Mouse (Mus musculus): ENCODE data around the gene Smarca4.
A peak's percentile ranks its signal among the peaks of the same experiment; 100 is the strongest.
"Not testable (repeated sequence)": the region's sequence is repeated elsewhere in the genome, so short reads cannot be mapped to it uniquely, and the experiment has no call there.

The Smarca4 gene

DNA sequence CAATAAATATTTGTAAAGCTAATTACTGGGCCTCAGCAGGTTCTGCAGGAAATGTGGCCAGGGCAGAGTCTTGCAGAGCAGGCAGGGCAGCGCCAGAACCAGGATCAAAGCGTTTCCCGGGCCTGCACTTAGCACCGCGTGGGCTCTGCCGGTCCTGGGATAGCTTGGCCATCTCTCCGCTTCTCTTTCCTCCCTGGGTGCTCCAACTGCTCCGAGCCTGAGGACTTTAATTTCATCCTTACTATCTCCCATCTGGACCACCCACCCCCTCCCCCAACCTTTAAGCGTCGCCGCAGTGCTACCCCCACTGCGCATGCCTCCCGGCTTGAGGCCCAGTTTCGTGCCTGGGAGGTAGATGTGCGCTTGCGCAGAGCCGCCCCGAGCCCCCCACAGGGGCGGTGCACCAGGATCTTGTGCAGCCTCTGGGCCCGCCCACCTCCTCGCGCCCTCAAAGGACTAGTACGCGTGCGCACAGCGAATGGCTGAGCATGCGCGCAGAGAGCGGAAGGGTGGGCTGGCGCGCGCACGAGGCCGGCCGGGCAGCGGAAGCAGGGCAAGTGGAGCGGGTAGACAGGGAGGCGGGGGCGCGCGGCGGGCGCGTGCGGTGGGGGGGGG lies at the start of gene Smarca4:
Gene Smarca4 (plus strand): TSS at position 553 of the 615 bp plus-strand sequence.
- peak; percentile 99 to 100 for DNase-seq

DNA sequence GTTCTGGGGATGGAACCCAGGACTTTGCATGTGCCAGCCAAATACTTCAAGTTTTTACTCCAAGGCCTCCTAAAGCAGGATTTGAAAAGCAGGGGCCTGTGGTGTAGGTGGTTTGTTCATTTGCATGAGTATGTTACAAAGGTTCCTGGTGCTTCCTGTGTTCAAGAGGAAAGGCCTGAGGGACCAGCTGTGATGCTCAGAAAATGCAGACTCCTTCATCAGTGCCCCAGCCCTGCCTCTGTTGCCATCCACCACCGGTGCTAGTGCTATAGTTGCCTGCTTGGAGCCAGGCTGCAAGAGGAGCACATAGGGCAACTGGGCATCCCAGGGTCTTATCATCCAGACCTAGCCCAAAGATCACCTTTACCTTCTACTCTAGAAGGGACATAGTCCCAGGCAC lies 49.4 kb upstream of the Smarca4 start:
- DNase-seq, result no peak

DNA sequence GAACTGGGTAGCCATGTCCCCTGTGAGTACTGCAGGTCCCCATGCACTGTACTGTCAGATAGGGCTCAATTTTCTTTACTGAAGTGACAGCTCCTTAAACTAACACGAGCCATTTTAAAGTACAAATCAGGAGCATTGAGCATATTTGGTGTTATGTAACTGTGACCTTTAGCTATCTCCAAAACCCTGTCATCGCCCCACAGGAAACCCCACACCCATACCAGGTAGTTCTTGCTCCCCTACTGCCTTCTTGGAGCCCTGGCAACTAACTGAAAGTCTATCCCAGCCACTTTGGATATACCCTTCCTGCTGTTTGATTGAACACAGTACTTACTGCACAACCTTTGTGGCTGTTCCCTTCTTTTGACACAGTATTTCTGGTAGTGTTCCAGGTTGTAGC lies 48.9 kb upstream of the Smarca4 start:
- no peak for DNase-seq

DNA sequence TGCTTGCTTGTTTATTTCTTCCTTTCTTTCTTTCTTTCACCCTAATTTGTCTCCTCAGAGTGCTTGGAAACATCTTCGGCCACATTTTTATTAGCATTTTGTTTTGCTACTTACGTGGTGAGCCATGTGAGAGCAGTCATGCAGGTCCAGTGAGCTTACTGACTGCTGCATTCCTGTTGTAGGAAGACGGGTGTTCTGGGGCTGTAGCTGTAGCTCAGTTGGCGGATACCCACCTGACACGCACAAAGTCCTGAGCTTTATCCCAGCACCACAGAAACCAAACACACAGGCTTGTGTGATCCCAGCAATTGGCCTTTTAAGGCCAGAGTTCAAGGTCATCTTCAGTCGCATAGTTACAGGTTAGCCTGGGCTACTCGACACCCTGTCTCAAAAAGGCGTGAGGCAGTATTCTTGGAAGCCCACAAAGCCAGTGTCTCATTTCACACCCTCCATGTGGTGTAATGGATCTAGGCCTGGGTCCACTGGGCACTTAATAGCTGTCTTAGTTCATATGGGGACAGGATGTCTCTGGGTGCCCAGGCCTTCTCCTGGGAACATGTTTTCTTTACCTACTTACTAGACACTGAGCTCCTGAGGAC lies 47.2 kb upstream of the Smarca4 start:
- DNase-seq, result no peak

DNA sequence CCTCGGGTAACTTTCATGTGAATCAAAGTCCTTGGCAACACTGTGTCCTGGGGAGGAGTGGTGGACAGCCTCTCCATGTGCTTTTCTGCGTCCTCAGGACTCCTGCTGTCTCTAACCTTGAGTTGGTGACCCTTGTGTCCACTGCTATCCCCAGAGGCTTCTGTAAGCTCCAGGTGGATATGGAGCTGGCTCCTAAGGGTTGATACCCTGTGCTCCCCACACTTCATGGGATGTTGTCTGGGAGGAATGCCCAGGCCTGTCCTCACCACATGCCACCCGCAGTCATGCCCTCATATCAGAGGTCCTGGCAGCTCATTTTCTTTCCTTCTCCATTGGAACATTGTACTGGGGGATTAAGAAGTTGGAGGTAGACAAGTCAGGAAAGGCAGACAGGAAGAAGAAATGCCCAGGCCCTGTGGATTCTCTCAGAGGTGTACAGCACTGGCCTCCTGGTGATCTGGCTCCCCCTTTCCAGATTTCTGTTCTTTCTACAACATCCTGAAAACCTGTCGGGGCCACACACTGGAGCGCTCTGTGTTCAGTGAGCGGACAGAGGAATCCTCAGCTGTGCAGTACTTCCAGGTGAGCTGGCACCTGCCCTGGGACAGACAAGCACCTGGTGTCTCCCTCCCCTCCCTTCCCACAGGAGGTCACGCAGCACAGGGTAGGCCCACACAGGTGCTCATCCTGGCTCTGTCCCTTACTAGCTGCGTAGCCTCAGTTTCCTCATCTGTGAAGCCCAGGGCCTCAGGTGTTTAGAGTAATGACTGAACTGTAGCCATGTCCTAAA lies 41.8 kb upstream of the Smarca4 start:
- no peak for DNase-seq

DNA sequence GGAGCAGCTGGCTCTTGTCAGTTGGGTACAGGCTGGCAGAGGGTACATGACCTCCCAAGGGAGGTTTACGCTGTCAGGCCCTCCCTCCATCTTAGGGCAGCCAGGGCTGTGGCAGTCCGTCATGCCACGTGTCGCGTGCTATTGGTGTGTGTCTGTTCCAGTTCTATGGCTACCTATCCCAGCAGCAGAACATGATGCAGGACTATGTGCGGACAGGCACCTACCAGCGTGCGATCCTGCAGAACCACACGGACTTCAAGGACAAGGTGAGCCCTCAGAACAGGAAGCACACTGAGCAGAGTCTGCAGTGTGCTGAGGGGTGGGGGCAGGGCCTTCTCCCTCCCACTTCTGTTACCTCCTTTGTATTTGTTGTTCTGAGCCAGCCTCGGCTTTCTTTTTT lies 40.7 kb upstream of the Smarca4 start:
- DNase-seq, result no peak

DNA sequence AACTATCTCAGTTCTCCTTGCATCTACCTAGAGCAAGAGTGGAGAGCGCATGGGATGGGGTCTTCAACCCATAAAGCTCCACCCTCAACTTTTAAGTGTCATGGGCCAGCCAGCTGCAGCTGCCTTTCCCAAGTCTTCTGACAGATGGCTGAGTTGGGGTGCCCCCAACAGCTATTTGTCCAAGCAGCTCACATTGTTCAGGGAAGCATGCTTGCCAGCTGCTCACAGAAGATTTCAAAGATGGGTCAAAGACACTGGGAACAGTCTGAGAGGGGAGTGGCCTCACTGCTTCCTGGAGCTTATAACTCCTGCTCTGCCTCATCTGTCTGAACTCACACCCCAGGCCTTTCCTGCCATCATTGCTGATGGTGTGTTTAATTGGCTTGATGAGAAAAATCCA lies 39.7 kb upstream of the Smarca4 start:
- DNase-seq, result no peak

DNA sequence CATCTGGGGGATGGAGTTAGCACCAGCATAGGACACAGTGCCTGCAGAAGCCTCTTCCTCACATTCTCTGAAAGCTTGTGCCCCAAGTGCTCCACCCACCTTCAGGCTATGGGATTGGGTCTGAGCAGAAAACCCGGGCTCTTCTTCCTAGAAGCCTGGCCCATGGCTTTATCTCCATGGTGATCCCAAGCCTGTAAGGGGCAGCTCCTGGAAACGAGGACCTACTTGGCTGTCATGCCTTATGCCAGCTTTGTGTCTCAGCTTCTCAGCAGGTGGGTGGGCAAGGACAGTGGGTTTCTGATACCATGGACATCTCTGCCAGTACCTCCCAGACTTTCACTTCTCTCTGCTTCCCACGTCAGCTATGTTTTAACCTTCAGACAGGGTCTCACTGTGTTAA lies 37.7 kb upstream of the Smarca4 start:
- DNase-seq, result no peak

DNA sequence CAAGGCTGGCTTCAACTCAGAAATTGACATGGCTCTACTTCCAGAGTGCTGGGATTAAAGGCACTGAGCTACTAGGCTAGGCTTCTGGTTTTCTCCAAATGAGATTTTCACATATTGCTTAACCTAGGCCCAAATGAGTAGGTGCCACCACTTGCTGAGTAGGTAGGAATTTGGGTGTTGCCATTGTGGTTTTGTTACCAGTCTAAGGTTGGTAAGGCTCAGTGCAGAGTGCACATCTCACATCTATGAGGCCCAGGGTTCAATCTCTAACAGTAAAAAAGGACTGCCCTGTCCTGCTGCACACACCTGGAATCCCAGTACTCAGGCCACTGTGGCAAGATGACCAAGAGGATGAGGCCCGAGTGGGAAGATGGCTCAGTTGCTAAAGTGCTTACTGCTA lies 30.6 kb upstream of the Smarca4 start:
- DNase-seq, result no peak

DNA sequence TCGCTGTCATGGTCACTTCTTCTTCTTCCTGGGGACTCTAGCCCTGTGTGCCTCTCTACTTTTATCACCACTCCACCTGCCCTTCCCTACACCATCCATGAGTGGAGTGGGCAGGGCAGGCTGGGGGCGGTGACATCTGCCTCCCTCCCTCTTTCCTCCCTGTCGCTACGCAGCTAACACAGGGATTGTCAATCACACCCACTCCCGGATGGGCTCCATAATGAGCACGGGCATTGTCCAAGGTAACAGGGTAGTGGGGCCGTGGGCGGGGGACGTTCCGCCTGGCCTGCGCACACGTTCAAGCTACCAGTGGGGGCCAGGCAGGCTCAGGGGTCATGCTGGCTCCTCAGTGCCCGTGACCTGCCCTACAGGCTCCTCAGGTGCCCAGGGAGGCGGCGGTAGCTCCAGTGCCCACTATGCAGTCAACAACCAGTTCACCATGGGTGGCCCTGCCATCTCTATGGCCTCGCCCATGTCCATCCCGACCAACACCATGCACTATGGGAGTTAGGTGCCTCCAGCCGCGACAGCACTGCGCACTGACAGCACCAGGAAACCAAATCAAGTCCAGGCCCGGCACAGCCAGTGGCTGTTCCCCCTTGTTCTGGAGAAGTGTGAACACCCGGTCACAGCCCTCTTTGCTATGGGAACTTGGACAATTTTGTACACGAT lies 28.2 kb upstream of the Smarca4 start:
- DNase-seq, result no peak

DNA sequence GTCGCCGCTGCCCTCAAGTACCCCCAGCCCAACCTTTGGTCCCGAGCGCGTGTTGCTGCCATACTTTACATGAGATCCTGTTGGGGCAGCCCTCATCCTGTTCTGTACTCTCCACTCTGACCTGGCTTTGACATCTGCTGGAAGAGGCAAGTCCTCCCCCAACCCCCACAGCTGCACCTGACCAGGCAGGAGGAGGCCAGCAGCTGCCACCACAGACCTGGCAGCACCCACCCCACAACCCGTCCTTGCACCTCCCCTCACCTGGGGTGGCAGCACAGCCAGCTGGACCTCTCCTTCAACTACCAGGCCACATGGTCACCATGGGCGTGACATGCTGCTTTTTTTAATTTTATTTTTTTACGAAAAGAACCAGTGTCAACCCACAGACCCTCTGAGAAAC lies 27.6 kb upstream of the Smarca4 start:
- DNase-seq, result no peak

DNA sequence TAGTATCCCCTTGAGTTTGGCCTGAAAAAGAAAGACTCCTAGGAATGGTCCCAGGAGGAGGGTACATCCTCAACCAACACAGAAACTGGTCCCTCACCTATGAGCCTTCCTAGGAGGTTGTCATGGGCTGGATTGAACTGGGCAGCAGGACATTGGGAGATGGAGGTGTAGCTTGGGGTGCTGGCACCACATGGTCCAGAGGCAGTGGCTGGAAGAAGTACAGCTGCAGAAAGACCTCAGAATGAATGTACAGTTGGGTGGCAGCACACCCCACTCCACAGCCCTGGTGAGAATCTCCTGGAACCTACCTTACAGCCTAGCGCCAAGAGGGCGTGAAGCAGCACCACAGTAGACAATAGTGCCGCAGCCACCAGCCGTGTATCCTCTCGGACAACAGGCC lies 26.4 kb upstream of the Smarca4 start:
- DNase-seq, result no peak

DNA sequence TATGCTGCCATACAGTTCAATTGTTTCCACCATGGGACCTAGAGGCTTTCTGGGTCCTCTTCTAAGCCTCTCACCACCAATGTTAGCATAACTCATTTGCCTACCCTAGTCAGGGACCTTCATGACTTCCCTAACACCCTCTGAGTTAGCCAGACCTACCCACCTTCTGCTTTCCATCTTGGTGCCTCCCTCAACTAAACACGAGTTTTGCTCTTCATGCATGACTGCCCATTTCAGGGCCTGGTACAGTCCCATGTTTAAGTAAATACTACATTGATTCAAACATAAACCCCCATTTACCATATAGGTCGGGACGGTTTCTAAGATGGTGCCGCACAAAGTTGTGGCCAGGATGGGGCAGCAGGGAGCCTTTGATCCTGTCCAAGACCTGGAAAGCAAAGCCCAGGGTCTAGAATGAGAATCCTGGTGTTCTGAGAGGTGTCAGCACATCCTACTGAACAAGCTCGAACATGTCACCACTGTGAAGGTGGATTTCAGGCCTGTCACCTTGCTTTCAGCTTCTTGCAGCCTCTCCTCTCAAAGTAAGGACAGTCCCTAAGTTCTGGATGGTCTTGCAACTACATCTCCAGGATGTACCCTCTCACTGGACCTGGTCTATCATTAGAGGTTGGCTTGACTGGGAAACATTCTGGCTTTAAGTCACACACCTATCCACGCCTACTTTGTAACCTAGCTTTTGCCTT lies 24.7 kb upstream of the Smarca4 start:
- DNase-seq, result no peak

DNA sequence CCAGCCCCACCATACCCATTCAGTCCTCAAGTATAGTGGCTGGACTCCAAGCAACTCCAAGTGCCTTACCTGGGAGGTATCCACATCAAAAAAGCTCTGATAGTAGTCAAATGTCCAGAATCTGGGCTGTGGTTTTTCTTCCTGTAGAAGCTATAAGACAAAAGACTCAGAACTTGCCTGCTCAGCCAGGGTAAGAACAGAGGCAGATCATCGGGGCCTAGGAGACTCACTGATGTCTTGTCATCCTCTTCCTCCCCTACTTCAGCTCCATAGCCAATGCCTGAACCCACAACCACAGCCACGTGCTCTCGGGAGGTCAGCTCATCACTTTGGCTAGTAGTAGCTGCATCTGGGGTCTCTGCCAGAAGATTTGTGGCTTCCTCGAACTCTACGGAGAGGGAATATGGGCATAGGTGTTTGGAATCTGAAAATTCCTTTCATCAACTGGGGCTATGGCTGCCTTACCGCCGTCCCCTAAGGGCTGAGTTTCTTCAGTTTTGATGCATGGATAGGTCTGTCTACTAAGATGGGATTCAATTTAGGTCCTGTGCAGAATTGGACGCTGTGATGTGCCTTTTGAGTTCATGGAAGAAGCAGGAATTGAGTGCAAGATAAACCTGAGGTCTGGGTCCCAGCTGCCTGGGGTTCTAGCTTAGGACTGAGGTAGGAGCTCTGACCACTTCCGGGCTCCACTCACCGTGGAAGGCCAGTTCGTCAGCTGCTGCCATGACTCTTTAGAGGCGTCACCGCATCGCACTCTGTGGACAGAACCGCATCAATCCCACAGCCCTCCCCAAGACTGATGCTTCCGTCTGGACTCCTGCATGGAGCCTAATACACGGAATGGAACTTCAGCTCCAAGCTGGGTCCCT lies 23.9 kb upstream of the Smarca4 start:
- no peak for DNase-seq

DNA sequence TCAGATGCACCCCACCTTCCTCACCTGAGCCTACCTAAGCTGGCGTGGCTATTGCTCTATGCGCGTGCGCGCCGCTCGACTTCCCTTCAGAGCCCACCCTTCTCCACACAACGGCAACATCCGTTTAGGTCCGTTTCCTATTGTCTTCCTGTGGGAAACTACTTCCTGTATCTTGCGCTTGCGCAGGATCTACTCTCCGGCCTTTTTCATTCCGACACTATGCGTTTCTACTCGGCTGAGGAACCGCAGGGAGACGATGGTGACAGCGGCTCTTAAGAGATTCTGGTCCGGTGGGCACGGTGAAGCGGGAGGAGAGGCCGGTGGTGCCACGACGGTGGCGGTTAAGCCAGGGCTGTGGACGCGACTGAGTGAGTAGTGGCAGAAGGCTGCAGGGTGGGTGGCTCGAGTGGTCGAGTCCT lies 23.3 kb upstream of the Smarca4 start, which contains the start of the genes Timm29 and Yipf2:
Gene Timm29 (plus strand): TSS at position 20 of the 419 bp plus-strand sequence.
Gene Yipf2 (minus strand): TSS at position 126 of the 419 bp plus-strand sequence.
- DNase-seq, result peak; percentile 84 to 87

DNA sequence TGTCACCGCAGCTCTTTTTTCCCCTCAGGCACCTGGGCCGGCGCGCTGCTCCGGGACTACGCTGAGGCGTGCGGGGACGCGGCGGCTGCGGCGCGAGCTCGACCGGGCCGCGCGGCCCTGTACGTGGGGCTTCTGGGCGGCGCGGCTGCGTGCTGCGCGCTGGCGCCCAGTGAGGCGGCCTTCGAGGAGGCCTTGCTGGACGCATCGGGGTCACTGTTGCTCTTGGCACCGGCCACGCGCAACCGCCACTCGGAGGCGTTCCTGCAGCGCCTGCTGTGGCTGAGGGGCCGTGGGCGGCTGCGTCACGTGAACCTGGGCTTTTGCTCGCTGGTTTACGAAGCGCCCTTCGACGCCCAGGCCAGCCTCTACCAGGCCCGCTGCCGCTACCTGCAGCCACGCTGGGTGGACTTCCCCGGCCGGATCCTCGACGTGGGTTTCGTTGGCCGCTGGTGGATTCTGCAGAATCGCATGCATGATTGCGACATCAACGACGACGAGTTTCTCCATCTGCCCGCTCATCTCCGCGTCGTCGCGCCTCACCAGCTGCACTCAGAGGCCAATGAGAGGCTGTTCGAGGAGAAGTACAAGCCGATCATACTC lies 22.7 kb upstream of the Smarca4 start:
- peak; percentile 42 to 62 for DNase-seq

DNA sequence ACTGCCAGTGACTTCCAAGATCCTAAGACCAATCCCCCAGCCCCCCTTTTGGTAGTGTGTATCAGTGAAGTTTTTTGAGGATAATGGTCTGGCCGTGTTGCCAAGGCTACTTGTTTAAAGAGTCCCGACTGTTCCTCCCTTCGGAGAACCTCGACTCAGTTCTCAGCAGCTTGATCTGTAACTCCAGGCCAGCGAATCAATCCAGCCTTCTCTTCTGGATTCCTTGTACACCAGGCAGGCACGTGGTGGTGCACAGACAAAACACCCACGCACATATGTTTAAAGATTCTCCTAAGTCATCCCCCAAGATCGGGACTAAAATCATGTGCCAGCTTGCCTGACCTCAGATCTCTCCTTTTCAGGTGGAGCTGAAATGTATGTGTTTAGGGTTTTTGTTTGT lies 21.6 kb upstream of the Smarca4 start:
- not testable (repeated sequence) for DNase-seq

DNA sequence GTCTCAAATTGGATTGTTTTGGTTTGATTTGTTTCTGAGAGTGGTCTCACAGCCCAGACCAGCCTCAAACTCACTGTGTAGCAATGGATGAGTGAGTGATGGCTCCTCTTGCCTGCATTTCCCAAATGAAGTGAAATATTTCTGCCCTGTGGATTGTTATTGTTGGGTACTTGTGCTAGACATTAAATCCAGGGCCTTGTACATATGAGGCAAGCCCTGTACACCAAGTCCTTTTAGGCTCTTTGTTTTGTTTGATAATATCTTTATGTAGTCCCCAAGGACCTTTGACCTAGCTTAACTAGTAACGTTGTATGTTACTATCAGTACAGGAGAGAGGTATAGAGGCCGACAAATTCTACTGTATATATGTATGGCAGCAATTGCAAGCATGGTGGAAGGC lies 21.1 kb upstream of the Smarca4 start:
- no peak for DNase-seq

DNA sequence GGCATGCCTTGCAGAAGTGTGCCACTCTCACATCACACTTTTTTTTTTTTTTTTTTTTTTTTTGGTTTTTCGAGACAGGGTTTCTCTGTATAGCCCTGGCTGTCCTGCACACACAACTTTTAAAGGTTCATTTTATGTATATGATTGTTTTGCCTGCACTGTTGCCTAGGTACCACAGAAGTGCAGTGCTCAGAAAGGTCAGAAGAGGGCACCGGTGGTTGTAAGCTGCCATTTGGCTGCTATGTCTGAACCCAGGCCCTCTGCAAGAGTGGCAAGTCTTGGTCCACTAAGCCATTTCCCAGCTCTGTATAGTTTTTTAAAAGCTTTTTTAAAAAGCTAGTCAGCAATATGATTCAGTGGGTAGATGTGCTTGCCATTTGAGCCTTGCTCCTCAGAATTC lies 17.8 kb upstream of the Smarca4 start:
- DNase-seq, result peak; percentile 48 to 53

DNA sequence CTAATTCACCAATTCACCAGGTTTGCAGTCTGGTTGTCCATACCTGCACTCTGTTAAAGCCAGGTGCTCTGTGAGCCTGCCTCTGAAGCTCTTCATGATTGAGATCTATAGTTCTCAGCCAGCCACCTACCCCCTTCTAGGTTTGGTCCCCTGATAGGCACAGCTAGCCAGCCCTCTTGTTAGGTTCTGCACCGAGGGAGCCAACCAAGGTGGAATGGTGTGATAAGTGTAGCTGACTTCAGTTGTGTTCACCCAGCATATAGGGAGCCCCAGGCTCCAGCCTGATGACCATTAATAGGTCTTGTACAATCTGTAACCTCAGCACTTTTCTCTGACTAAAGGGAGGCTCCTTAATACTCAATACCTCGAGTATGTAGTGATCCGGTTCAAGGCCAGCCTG lies 15.8 kb upstream of the Smarca4 start:
- DNase-seq, result no peak

DNA sequence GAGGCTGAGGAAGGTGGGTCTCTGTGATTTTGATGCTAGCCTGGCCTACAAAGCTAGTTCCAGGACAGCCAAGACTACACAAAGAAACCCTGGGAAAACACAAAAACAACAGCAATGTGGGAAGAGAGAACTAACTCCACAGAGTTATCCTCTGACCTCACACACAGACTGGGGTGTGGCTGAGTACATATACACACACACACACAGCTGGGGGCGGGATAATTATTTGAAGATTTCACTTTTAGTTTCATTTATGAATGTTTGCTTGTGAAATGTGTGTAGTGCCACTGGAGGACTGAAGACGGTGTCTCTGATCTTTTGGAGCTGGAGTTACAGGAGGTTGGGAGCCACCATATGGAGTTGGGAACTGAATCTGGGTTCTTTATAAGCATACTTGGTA lies 14.9 kb upstream of the Smarca4 start:
- DNase-seq, result no peak
